Mouse (Mus musculus) heart, embryonic 11.5 days (tissue): Measurements from ENCODE around the gene Baiap2l1. TPM values are rescaled to one million over a fixed set of nuclear protein-coding genes. Genes with fewer than 3 reads are reported as not detected.
A peak's percentile ranks its signal among the peaks of the same experiment; 100 is the strongest.

ENCODE experiments used
- ATAC-seq: fragments of 200-750 bp; cut with Nextera tagmentation; replicated peaks from 2 replicates; pipeline ENCODE4 v1.8.0; 2017; ENCODE audit warnings: moderate library complexity; ENCODE audit not compliant: insufficient number of reproducible peaks, low FRiP score, low TSS enrichment
- H3K27ac ChIP-seq: fragments of 300-500 bp; sonication (generic); 2 replicates; pipeline ENCODE4 v1.5.1; 2014; ENCODE audit warnings: mild to moderate bottlenecking, low read depth, low read length
- H3K27me3 ChIP-seq: fragments of 300-500 bp; sonication (generic); 2 replicates; pipeline ENCODE4 v1.6.1; 2014; ENCODE audit warnings: mild to moderate bottlenecking, low read length, mixed read lengths; ENCODE audit not compliant: control insufficient read depth, insufficient read depth
- H3K36me3 ChIP-seq: fragments of 300-500 bp; sonication (generic); 2 replicates; pipeline ENCODE4 v1.6.1; 2014; ENCODE audit warnings: mild to moderate bottlenecking, low read length, moderate library complexity, mixed read lengths; ENCODE audit not compliant: control insufficient read depth, insufficient read depth
- H3K4me1 ChIP-seq: fragments of 300-500 bp; sonication (generic); 2 replicates; pipeline ENCODE4 v1.6.1; 2014; ENCODE audit warnings: low read length; ENCODE audit not compliant: control insufficient read depth, insufficient read depth
- H3K4me2 ChIP-seq: fragments of 300-500 bp; sonication (generic); 2 replicates; pipeline ENCODE4 v1.6.1; 2014; ENCODE audit warnings: mild to moderate bottlenecking, moderate library complexity
- H3K4me3 ChIP-seq: fragments of 300-500 bp; sonication (generic); 2 replicates; pipeline ENCODE4 v1.5.1; 2014; ENCODE audit warnings: low read depth, low read length
- H3K9ac ChIP-seq: fragments of 300-500 bp; sonication (generic); 2 replicates; pipeline ENCODE4 v1.6.1; 2014; ENCODE audit warnings: mild to moderate bottlenecking, low read depth, low read length, moderate library complexity
- H3K9me3 ChIP-seq: fragments of 300-500 bp; sonication (generic); replicated peaks from 2 replicates; pipeline ENCODE4 v1.6.1; 2016; ENCODE audit warnings: low read length; ENCODE audit not compliant: control insufficient read depth
- WGBS: fragments of 180-500 bp; shearing (Covaris S2); extraction: QIAGEN DNeasy Blood & Tissue Kit; methylation state at CpG from one replicate; pipeline ENCODE4 v1.1.7; 2014; ENCODE audit not compliant: insufficient replicate concordance; 5-methylcytosine and 5-hydroxymethylcytosine counted together
- polyA plus RNA-seq: library from polyadenylated mRNA; unstranded; fragments of >200 nt; fragmentation: Nextera tagmentation; extraction: Ambion mirVana; gene quantifications from 2 replicates; pipeline ENCODE4 v1.2.1, GENCODE M21; 2014

The Baiap2l1 gene
- polyA plus RNA-seq, 1 experiment from 2014 or later, result 7.8 TPM

- H3K4me1 ChIP-seq, result peaks cover 36% of the 10 kb centered on the region
- under 1% methylated on average over 40 of the region's 40 CpGs for WGBS
These were observed 102.0 kb downstream of the Baiap2l1 start for GRCm38 (mm10) chr5:144255632-144256540.

GRCm38 (mm10) chr5:144254811-144255631 lies 102.9 kb downstream of the Baiap2l1 start:
- H3K9me3 ChIP-seq, result no peaks in the 10 kb centered on the region; the same call in 1 of the 2 replicates
- 1% methylated on average over 66 of the region's 84 CpGs for WGBS

More at GRCm38 (mm10) chr5:144255632-144256540, 102.0 kb downstream of the Baiap2l1 start:
- Histone ChIP-seq H3K9me3 (no peaks in the 10 kb centered on the region), H3K27me3 (no peaks in the 10 kb centered on the region), H3K36me3 (no peaks in the 10 kb centered on the region), H3K27ac (peak overlapping the region; percentile 92), H3K4me2 (peak overlapping the region; percentile 66), H3K4me3 (peak overlapping the region; percentile 74), H3K9ac (peak overlapping the region; percentile 79)
- ATAC-seq, result peak; percentile 49

GRCm38 (mm10) chr5:144254122-144254810 lies 103.6 kb downstream of the Baiap2l1 start:
- ATAC-seq, result peak; percentile 64
- no peak overlapping the region for H3K27ac ChIP-seq
- H3K4me3 ChIP-seq, result peak overlapping the region; percentile 74
- no peaks in the 10 kb centered on the region for H3K27me3 ChIP-seq
- WGBS, result 54% methylated on average over 16 of the region's 16 CpGs
- H3K9ac ChIP-seq, result no peak overlapping the region
- H3K4me2 ChIP-seq, result peak overlapping the region; percentile 66
- no peaks in the 10 kb centered on the region; the same call in 1 of the 2 replicates for H3K9me3 ChIP-seq
- peaks cover 33% of the 10 kb centered on the region for H3K4me1 ChIP-seq
- no peaks in the 10 kb centered on the region for H3K36me3 ChIP-seq

More at GRCm38 (mm10) chr5:144254811-144255631, 102.9 kb downstream of the Baiap2l1 start:
- ATAC-seq, result peak; percentile 84
- Histone ChIP-seq H3K9ac (peak overlapping the region; percentile 79), H3K4me3 (peak overlapping the region; percentile 74), H3K36me3 (no peaks in the 10 kb centered on the region), H3K4me1 (peaks cover 36% of the 10 kb centered on the region), H3K27ac (peak overlapping the region; percentile 92), H3K4me2 (peak overlapping the region; percentile 66), H3K27me3 (no peaks in the 10 kb centered on the region)

- no peaks in the 10 kb centered on the region for H3K36me3 ChIP-seq
- H3K9ac ChIP-seq, result no peak overlapping the region
- no peak overlapping the region for H3K27ac ChIP-seq
- H3K9me3 ChIP-seq, result no peaks in the 10 kb centered on the region; the same call in 1 of the 2 replicates
- no peaks in the 10 kb centered on the region for H3K27me3 ChIP-seq
- H3K4me3 ChIP-seq, result no peak overlapping the region
- WGBS, result 74% methylated on average over 4 of the region's 4 CpGs
- H3K4me2 ChIP-seq, result no peak overlapping the region
- ATAC-seq, result no peak
- H3K4me1 ChIP-seq, result peaks cover 23% of the 10 kb centered on the region
These were observed 104.7 kb downstream of the Baiap2l1 start for GRCm38 (mm10) chr5:144253212-144253611.

GRCm38 (mm10) chr5:144251876-144252577 lies 105.9 kb downstream of the Baiap2l1 start:
- H3K4me3 ChIP-seq, result no peak overlapping the region
- H3K4me1 ChIP-seq, result peaks cover 13% of the 10 kb centered on the region
- ATAC-seq, result no peak
- H3K36me3 ChIP-seq, result no peaks in the 10 kb centered on the region
- no peak overlapping the region for H3K9ac ChIP-seq
- H3K9me3 ChIP-seq, result no peaks in the 10 kb centered on the region; the same call in 1 of the 2 replicates
- H3K27me3 ChIP-seq, result no peaks in the 10 kb centered on the region
- no peak overlapping the region for H3K4me2 ChIP-seq
- WGBS, result 81% methylated on average over 13 of the region's 13 CpGs
- no peak overlapping the region for H3K27ac ChIP-seq

- Histone ChIP-seq H3K4me2 (no peak overlapping the region), H3K4me1 (peaks cover 8% of the 10 kb centered on the region; the same call in 1 of the 2 replicates), H3K27ac (no peak overlapping the region), H3K4me3 (no peak overlapping the region), H3K9ac (no peak overlapping the region), H3K27me3 (no peaks in the 10 kb centered on the region), H3K36me3 (no peaks in the 10 kb centered on the region), H3K9me3 (no peaks in the 10 kb centered on the region; the same call in 1 of the 2 replicates)
- WGBS, result 80% methylated on average over 3 of the region's 3 CpGs
- ATAC-seq, result no peak
These were observed 108.0 kb downstream of the Baiap2l1 start for GRCm38 (mm10) chr5:144249871-144250270.

GRCm38 (mm10) chr5:144247906-144248585 lies 109.9 kb downstream of the Baiap2l1 start:
- Histone ChIP-seq H3K4me2 (no peak overlapping the region), H3K36me3 (no peaks in the 10 kb centered on the region), H3K27me3 (no peaks in the 10 kb centered on the region), H3K9me3 (no peaks in the 10 kb centered on the region; the same call in 1 of the 2 replicates), H3K4me3 (no peak overlapping the region), H3K27ac (no peak overlapping the region), H3K9ac (no peak overlapping the region), H3K4me1 (0 out of 2 replicates have a peak, but pooled peaks cover 2% of the 10 kb centered on the region)
- WGBS, result 51% methylated on average over 10 of the region's 10 CpGs
- ATAC-seq, result no peak
